Mouse (Mus musculus): ENCODE results near the gene Bcat2. TPM values are rescaled to one million over a fixed set of nuclear protein-coding genes. Genes with fewer than 3 reads are reported as not detected.

The Bcat2 gene
- polyA plus RNA-seq (2012; rRNA removed), result 31.0 and 38.8 TPM in 2 replicates

DNA sequence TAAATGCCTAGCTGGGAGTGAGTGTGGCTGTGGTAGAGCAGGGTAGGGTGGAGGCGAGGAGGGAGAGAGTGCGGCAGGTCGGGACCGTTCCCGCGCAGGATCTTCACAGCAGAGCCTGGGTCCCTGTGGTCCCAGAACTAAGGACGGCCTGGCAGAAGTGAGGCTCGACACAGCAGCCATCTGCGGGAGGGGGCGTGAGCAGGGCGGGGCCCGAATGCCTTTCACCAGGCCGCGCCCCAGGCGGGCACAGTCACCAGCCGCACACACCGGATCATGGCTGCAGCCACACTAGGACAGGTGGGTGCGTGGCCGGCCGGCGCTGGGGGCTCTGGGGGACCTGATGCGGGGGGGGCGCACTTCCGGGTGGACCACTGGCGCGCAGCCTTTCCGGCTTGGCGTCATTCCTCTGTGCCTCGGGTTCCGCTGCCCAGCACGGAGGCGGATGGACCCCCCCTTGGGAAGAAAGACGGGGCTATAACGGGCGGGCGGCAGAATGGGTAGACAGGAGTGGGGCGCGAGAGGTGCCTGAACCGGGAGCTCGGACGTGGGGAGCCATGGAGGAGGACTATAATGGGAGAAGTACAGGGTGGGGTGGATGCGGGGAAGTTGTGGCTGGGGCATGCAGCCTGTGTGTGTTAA is at the start of gene Bcat2:
TSS of gene Bcat2 (plus strand) at position 51 of the 639 bp plus-strand sequence.

GRCm38 (mm10) chr7:45525809-45526473 is 44.0 kb upstream of the Bcat2 start, which contains the start of the genes Ppp1r15a and Plekha4:
TSS of gene Ppp1r15a (minus strand) at chr7:45526268.
TSS of gene Plekha4 (plus strand) at chr7:45526330.

DNA sequence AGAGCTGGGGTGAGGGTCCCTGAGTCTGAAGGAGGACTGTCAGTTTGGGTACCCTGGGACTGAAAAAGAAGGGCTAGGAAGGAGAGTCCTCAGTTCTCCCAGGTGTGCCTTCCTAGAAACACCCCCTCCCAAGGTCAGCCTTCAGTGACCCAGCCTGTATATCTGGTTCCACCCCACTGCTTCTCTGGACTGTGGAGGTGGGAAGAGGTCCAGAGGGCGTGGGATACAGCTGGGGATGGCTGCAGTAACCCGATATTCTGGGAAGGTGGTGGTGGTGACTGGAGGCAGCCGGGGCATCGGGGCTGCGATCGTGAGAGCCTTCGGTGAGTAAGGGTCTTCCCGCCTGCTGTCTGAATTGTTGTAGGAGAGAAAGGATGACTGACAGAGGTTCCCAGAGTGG is 15.2 kb upstream of the Bcat2 start, which contains the start of gene Hsd17b14:
TSS of gene Hsd17b14 (plus strand) at position 150 of the 400 bp plus-strand sequence.

DNA sequence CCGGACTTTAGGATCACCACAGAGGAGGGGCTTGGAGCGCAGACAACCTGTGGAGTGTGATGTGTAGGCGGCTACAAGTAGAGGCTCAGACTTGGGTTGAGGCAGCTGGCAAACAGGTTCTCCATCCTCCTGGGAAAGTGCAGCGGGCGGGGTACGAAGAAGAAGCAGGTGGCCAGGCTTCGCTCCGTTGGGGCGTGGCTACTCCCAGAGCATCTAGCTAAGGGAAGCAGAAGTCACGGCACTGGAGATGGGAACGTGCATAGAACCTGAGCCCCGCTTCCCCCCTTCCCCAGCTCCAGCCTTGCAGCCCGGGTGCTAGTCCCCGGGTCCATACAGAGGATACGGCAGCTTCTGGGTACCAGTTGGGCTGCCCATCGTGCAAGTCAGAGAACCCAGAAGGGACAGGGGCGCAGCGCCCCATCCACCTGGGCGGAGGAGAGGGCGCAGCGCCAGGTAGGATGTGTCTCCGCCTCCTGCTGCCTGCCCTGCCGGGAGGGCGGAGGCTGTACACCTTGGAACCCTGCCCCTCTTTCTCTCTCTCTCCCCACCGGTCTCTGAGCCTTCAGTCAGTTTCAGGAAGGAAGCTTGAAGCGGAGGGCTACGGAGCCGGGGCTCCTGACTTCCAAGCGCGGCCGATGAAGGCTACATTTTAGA is 47.2 kb downstream of the Bcat2 start, which contains the start of gene Fut1:
TSS of gene Fut1 (plus strand) at position 248 of the 654 bp plus-strand sequence.

GRCm38 (mm10) chr7:45621443-45621842 is 51.5 kb downstream of the Bcat2 start, which contains the start of gene Izumo1:
TSS of gene Izumo1 (plus strand) at chr7:45621811.

DNA sequence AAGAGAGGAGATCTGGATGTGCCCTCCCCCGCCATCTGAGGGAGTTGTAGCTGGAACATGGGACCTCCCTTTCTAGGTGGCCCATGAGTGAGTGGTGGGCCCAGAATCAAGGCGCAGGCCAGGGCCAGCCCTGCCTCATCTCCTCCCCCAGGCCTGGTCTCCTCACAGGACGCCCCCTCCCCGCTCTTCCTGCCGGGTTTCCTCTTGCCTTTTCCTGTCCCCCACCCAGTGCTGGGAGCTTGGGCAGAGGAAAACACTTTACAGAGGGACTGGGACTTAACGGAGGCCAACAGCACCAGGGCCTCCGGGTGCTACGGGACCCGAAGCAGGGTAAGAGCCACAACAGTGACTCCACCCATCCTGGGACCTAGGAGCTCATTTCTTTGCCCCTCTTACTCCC is 57.3 kb downstream of the Bcat2 start, which contains the start of gene Rasip1:
TSS of gene Rasip1 (plus strand) at position 228 of the 400 bp plus-strand sequence.

Other genes starting within 250 kb of the Bcat2 start
- gene Trpm4, start 236.4 kb upstream of the Bcat2 start, polyA plus RNA-seq (2012; rRNA removed), result 16.8 and 23.9 TPM in 2 replicates
- 1.1 and 3.8 TPM in 2 replicates for gene Hrc, start 234.9 kb upstream of the Bcat2 start, polyA plus RNA-seq (2012; rRNA removed)
- 44.2 and 45.9 TPM in 2 replicates for gene Ppfia3, start 203.1 kb upstream of the Bcat2 start, polyA plus RNA-seq (2012; rRNA removed)
- gene Lin7b, start 199.6 kb upstream of the Bcat2 start, polyA plus RNA-seq (2012; rRNA removed), result 14.4 and 15.8 TPM in 2 replicates
- 864 and 911 TPM in 2 replicates for gene Snrnp70, start 174.4 kb upstream of the Bcat2 start, polyA plus RNA-seq (2012; rRNA removed)
- not detected in 2 replicates for gene Kcna7, start 164.5 kb upstream of the Bcat2 start, polyA plus RNA-seq (2012; rRNA removed)
- gene Ntf5, start 156.5 kb upstream of the Bcat2 start, polyA plus RNA-seq (2012; rRNA removed), result 0.10 and 0.91 TPM in 2 replicates
- gene Lhb, start 149.3 kb upstream of the Bcat2 start, polyA plus RNA-seq (2012; rRNA removed), result 1.1 and 1.3 TPM in 2 replicates
- 22.6 and 27.0 TPM in 2 replicates for gene Gys1, start 135.3 kb upstream of the Bcat2 start, polyA plus RNA-seq (2012; rRNA removed)
- gene Ruvbl2, start 132.1 kb upstream of the Bcat2 start, polyA plus RNA-seq (2012; rRNA removed), result 139 and 159 TPM in 2 replicates
- 1,642 and 1,691 TPM in 2 replicates for gene Ftl1, start 110.3 kb upstream of the Bcat2 start, polyA plus RNA-seq (2012; rRNA removed)
- 196 and 200 TPM in 2 replicates for gene Bax, start 103.3 kb upstream of the Bcat2 start, polyA plus RNA-seq (2012; rRNA removed)
- gene Tulp2, start 88.3 kb upstream of the Bcat2 start, polyA plus RNA-seq (2012; rRNA removed), result 0.12 and 0.45 TPM in 2 replicates
- 0.16 TPM in 1 of 2 replicates, not detected in the other for gene Gm45808, start 83.3 kb upstream of the Bcat2 start, polyA plus RNA-seq (2012; rRNA removed)
- 2.2 and 2.7 TPM in 2 replicates for gene Dhdh, start 81.3 kb upstream of the Bcat2 start, polyA plus RNA-seq (2012; rRNA removed)
- 104 and 148 TPM in 2 replicates for gene Nucb1, start 59.7 kb upstream of the Bcat2 start, polyA plus RNA-seq (2012; rRNA removed)
- 15.9 and 19.8 TPM in 2 replicates for gene Ppp1r15a, start 43.9 kb upstream of the Bcat2 start, polyA plus RNA-seq (2012; rRNA removed)
- 3.1 and 9.6 TPM in 2 replicates for gene Plekha4, start 43.8 kb upstream of the Bcat2 start, polyA plus RNA-seq (2012; rRNA removed)
- 0.33 and 0.73 TPM in 2 replicates for gene Hsd17b14, start 15.3 kb upstream of the Bcat2 start, polyA plus RNA-seq (2012; rRNA removed)
- gene Fgf21, start 45.3 kb downstream of the Bcat2 start, polyA plus RNA-seq (2012; rRNA removed), result 0.23 TPM in 1 of 2 replicates, not detected in the other
- 0.02 and 0.43 TPM in 2 replicates for gene Fut1, start 47.1 kb downstream of the Bcat2 start, polyA plus RNA-seq (2012; rRNA removed)
- gene Izumo1, start 51.7 kb downstream of the Bcat2 start, polyA plus RNA-seq (2012; rRNA removed), result 0.14 and 0.28 TPM in 2 replicates
- 12.3 and 14.3 TPM in 2 replicates for gene Rasip1, start 57.3 kb downstream of the Bcat2 start, polyA plus RNA-seq (2012; rRNA removed)
- gene Mamstr, start 69.8 kb downstream of the Bcat2 start, polyA plus RNA-seq (2012; rRNA removed), result 3.5 and 7.4 TPM in 2 replicates
- gene Fut2, start 96.2 kb downstream of the Bcat2 start, polyA plus RNA-seq (2012; rRNA removed), result 0.06 and 0.24 TPM in 2 replicates
- gene Ntn5, start 113.9 kb downstream of the Bcat2 start, polyA plus RNA-seq (2012; rRNA removed), result 2.0 and 3.1 TPM in 2 replicates
- gene Sec1, start 124.2 kb downstream of the Bcat2 start, polyA plus RNA-seq (2012; rRNA removed), result 0.95 and 2.1 TPM in 2 replicates
- 92.3 and 104 TPM in 2 replicates for gene Car11, start 129.7 kb downstream of the Bcat2 start, polyA plus RNA-seq (2012; rRNA removed)
- gene Dbp, start 134.9 kb downstream of the Bcat2 start, polyA plus RNA-seq (2012; rRNA removed), result 9.3 and 11.5 TPM in 2 replicates
- gene Rpl18, start 145.3 kb downstream of the Bcat2 start, polyA plus RNA-seq (2012; rRNA removed), result 985 and 996 TPM in 2 replicates
- gene Sphk2, start 147.8 kb downstream of the Bcat2 start, polyA plus RNA-seq (2012; rRNA removed), result 29.4 and 30.0 TPM in 2 replicates
- gene Fam83e, start 151.1 kb downstream of the Bcat2 start, polyA plus RNA-seq (2012; rRNA removed), result 0.60 and 0.77 TPM in 2 replicates
- gene Spaca4, start 155.7 kb downstream of the Bcat2 start, polyA plus RNA-seq (2012; rRNA removed), result not detected in 2 replicates
- gene Lmtk3, start 213.6 kb downstream of the Bcat2 start, polyA plus RNA-seq (2012; rRNA removed), result 250 and 252 TPM in 2 replicates
- gene Sult2b1, start 214.5 kb downstream of the Bcat2 start, polyA plus RNA-seq (2012; rRNA removed), result 1.2 and 2.1 TPM in 2 replicates
- gene Cyth2, start 244.4 kb downstream of the Bcat2 start, polyA plus RNA-seq (2012; rRNA removed), result 230 and 274 TPM in 2 replicates